Mouse (Mus musculus) macrophage (primary cell): ENCODE data around the gene Fam124a. TPM values are rescaled to one million over a fixed set of nuclear protein-coding genes. Genes with fewer than 3 reads are reported as not detected.
"Not testable (repeated sequence)": the region's sequence is repeated elsewhere in the genome, so short reads cannot be mapped to it uniquely, and the experiment has no call there.

ENCODE experiments used
- H3K27ac ChIP-seq: fragments of 350-480 bp; formaldehyde crosslinking; 2 replicates; pipeline ENCODE4 v1.9.0; 2021
- H3K36me3 ChIP-seq: fragments of 350-480 bp; formaldehyde crosslinking; 2 replicates; pipeline ENCODE4 v1.9.0; 2021; ENCODE audit errors: inconsistent target
- H3K4me3 ChIP-seq: fragments of 350-480 bp; formaldehyde crosslinking; 2 replicates; pipeline ENCODE4 v1.9.0; 2021; ENCODE audit errors: inconsistent target
- H3K79me2 ChIP-seq: fragments of 350-480 bp; formaldehyde crosslinking; 2 replicates; pipeline ENCODE4 v1.9.0; 2021; ENCODE audit errors: inconsistent target
- WGBS: methylation state at CpG from one replicate; pipeline ENCODE4 v1.1.7; 2026; ENCODE audit warnings: inconsistent platforms; ENCODE audit not compliant: missing documents; 5-methylcytosine and 5-hydroxymethylcytosine counted together
- polyA plus RNA-seq: library from polyadenylated mRNA; stranded (reverse); fragments of 250-400 nt; gene quantifications from 3 replicates; pipeline ENCODE4 v1.2.4, GENCODE M21; 2018; ENCODE audit warnings: inconsistent platforms

Fam124a gene
- polyA plus RNA-seq, 1 experiment from 2014 or later = 0.09 TPM

DNA sequence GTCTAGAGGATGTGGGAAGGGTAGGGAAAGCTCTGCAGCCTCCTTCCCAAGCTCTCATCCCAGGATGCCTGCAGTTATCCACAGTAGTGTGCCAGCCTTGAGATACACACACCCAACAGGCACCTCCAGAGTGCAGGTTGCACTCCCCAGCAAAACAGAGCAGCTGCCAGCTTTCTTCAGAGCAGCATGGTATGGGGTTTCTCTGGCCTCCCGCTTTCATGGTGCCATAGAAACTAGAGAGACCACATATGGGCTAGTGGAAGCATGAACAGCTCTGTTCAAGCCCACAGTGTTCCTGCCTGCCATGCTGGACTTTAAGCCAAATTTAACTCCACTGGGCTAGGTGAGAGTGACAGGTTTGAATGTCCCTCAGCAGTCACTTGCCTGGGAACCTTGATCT is 47.3 kb downstream of the Fam124a start:
- H3K27ac ChIP-seq = no peak overlapping the region
- no peak overlapping the region for H3K4me3 ChIP-seq
- H3K36me3 ChIP-seq = no peaks in the 10 kb centered on the region
- H3K79me2 ChIP-seq = no peaks in the 10 kb centered on the region
- WGBS = 73% methylated on average over 1 of the region's 1 CpGs

DNA sequence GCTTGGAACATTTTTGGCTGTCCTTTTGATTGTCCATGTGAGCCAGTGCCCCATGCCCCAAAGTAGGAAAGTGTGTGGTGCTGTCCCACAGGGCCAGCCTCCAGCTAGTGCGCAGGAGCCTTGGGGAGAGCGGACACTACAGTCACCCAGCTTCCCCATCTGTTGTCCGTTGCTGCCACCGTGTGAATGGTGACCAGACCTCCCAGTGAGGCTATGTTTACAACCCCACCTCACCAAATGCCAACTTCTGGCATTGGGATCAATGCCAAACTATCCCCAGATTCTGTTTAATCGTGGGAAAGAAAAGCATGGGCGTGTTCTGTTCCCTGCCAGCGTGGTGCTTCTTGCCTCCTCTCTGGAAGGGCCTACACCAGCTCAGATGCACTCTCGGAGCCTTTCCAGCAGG is 52.3 kb downstream of the Fam124a start:
- no peak overlapping the region for H3K27ac ChIP-seq
- no peaks in the 10 kb centered on the region for H3K36me3 ChIP-seq
- WGBS = 85% methylated on average over 8 of the region's 8 CpGs
- H3K4me3 ChIP-seq = no peak overlapping the region
- no peaks in the 10 kb centered on the region for H3K79me2 ChIP-seq

DNA sequence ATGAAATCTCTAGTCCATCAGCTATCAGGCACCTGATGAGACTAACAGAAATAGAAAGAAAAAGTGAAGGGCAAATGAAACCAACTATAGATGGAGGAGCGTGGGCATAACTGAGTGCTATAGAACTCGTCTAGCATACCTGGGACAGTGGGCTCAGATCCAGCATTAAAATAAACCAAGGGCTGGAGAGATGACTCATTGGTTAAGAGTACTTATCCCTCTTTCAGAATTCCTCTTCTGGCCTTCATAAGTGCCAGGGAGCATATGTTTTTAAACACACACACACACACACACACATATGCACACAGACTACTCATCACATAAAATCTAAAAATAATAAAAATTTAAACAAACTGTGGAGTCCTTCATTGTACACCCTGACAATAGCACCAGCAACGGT is 54.4 kb downstream of the Fam124a start:
- no peaks in the 10 kb centered on the region for H3K79me2 ChIP-seq
- 72% methylated on average over 3 of the region's 3 CpGs for WGBS
- no peak overlapping the region for H3K4me3 ChIP-seq
- H3K36me3 ChIP-seq = no peaks in the 10 kb centered on the region
- H3K27ac ChIP-seq = no peak overlapping the region

- no peaks in the 10 kb centered on the region for H3K36me3 ChIP-seq
- no peaks in the 10 kb centered on the region for H3K79me2 ChIP-seq
- H3K27ac ChIP-seq = no peak overlapping the region
- 97% methylated on average over 3 of the region's 3 CpGs for WGBS
- no peak overlapping the region for H3K4me3 ChIP-seq
Observed at GRCm38 (mm10) chr14:62622393-62622792, 66.9 kb downstream of the Fam124a start.

- 95% methylated on average over 5 of the region's 5 CpGs for WGBS
- no peak overlapping the region for H3K27ac ChIP-seq
- no peak overlapping the region for H3K4me3 ChIP-seq
- H3K36me3 ChIP-seq = no peaks in the 10 kb centered on the region
- H3K79me2 ChIP-seq = no peaks in the 10 kb centered on the region
Observed at GRCm38 (mm10) chr14:62627951-62628350, 72.4 kb downstream of the Fam124a start.

GRCm38 (mm10) chr14:62637436-62638344 is 82.2 kb downstream of the Fam124a start:
- Histone ChIP-seq H3K4me3 (no peak overlapping the region), H3K36me3 (no peaks in the 10 kb centered on the region), H3K27ac (no peak overlapping the region), H3K79me2 (no peaks in the 10 kb centered on the region)
- WGBS = 50% methylated on average over 8 of the region's 9 CpGs

- H3K27ac ChIP-seq = no peak overlapping the region
- no peaks in the 10 kb centered on the region for H3K36me3 ChIP-seq
- H3K79me2 ChIP-seq = no peaks in the 10 kb centered on the region
- WGBS = 72% methylated on average over 6 of the region's 6 CpGs
- H3K4me3 ChIP-seq = no peak overlapping the region
Observed at GRCm38 (mm10) chr14:62638345-62638702, 82.8 kb downstream of the Fam124a start.

- WGBS = 41% methylated on average over 6 of the region's 6 CpGs
- Histone ChIP-seq H3K4me3 (no peak overlapping the region), H3K27ac (no peak overlapping the region), H3K79me2 (no peaks in the 10 kb centered on the region), H3K36me3 (no peaks in the 10 kb centered on the region)
Observed at GRCm38 (mm10) chr14:62639111-62639510, 83.6 kb downstream of the Fam124a start.

GRCm38 (mm10) chr14:62639551-62639950 is 84.0 kb downstream of the Fam124a start:
- WGBS = 78% methylated on average over 5 of the region's 5 CpGs
- no peak overlapping the region for H3K4me3 ChIP-seq

GRCm38 (mm10) chr14:62640396-62640795 is 84.9 kb downstream of the Fam124a start:
- no peak overlapping the region for H3K27ac ChIP-seq
- 88% methylated on average over 4 of the region's 4 CpGs for WGBS
- no peak overlapping the region for H3K4me3 ChIP-seq
- H3K79me2 ChIP-seq = no peaks in the 10 kb centered on the region
- no peaks in the 10 kb centered on the region for H3K36me3 ChIP-seq

More at GRCm38 (mm10) chr14:62639551-62639950, 84.0 kb downstream of the Fam124a start:
- Histone ChIP-seq H3K27ac (no peak overlapping the region), H3K36me3 (no peaks in the 10 kb centered on the region), H3K79me2 (no peaks in the 10 kb centered on the region)

- H3K4me3 ChIP-seq, H3K79me2 ChIP-seq, H3K36me3 ChIP-seq, H3K27ac ChIP-seq: not testable (repeated sequence)
- WGBS = 59% methylated on average over 5 of the region's 7 CpGs
Observed at GRCm38 (mm10) chr14:62642368-62642767, 86.8 kb downstream of the Fam124a start.

GRCm38 (mm10) chr14:62648405-62648804 is 92.9 kb downstream of the Fam124a start:
- H3K27ac ChIP-seq = no peak overlapping the region
- WGBS = 90% methylated on average over 6 of the region's 6 CpGs
- no peak overlapping the region for H3K4me3 ChIP-seq
- no peaks in the 10 kb centered on the region for H3K79me2 ChIP-seq
- no peaks in the 10 kb centered on the region for H3K36me3 ChIP-seq

DNA sequence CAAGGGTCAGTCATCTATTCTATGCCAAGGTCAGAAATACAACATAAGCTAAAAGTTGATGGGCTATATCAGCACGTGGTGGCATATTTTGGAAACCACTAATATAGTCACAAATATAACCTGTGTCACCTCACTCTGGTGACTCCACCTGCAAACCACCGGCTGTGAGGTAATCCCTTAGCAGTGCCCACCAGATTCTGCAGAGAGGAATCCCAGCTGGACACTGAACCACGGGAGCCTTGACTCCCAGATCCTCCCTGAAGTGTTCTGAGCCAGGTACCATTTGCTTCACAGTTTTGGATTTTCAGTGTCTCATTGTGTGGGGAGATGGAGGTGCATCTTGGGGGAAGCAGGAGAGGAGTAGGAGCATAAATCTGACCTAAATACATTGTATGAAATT is 94.8 kb downstream of the Fam124a start:
- no peaks in the 10 kb centered on the region for H3K79me2 ChIP-seq
- H3K27ac ChIP-seq = no peak overlapping the region
- 87% methylated on average over 3 of the region's 3 CpGs for WGBS
- H3K4me3 ChIP-seq = no peak overlapping the region
- no peaks in the 10 kb centered on the region for H3K36me3 ChIP-seq

GRCm38 (mm10) chr14:62651771-62652170 is 96.2 kb downstream of the Fam124a start:
- no peak overlapping the region for H3K27ac ChIP-seq
- no peak overlapping the region for H3K4me3 ChIP-seq
- no peaks in the 10 kb centered on the region for H3K79me2 ChIP-seq
- H3K36me3 ChIP-seq = no peaks in the 10 kb centered on the region
- WGBS = 86% methylated on average over 3 of the region's 3 CpGs

DNA sequence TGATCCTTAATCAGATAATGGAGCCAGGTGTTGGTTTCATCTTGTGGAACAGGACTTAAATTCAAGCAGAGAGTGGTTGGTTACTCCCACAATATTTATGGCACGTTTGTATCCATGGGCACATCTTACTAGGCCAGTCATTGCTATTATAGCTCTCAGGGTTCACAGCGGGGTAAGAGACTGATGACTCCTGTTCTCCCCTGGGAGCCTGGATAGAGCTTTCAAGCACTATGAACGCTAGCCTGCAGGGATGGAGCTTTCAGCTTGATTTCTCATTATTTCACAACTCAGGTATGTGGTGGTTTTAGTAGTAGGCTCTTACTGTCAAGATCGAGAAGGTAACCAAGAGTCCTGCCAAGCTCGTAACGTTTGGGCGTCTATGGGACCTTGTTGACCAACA is 100.5 kb downstream of the Fam124a start:
- Histone ChIP-seq H3K27ac (no peak overlapping the region), H3K36me3 (no peaks in the 10 kb centered on the region), H3K4me3 (no peak overlapping the region), H3K79me2 (no peaks in the 10 kb centered on the region)
- WGBS = 94% methylated on average over 7 of the region's 7 CpGs

- H3K27ac ChIP-seq = no peak overlapping the region
- no peaks in the 10 kb centered on the region for H3K79me2 ChIP-seq
- 15% methylated on average over 3 of the region's 3 CpGs for WGBS
- H3K4me3 ChIP-seq = no peak overlapping the region
- H3K36me3 ChIP-seq = no peaks in the 10 kb centered on the region
Observed at GRCm38 (mm10) chr14:62657469-62657868, 101.9 kb downstream of the Fam124a start.
